Mouse (Mus musculus) liver, embryonic 16.5 days (tissue): Measurements from ENCODE around the gene Nxpe5. TPM values are rescaled to one million over a fixed set of nuclear protein-coding genes. Genes with fewer than 3 reads are reported as not detected.

Experiments used
- ATAC-seq: fragments of 200-750 bp; cut with Nextera tagmentation; 2 replicates; pipeline ENCODE4 v1.8.0; 2017; ENCODE audit warnings: low read depth, mild to moderate bottlenecking, moderate number of reproducible peaks, moderate library complexity
- H3K27ac ChIP-seq: fragments of 300-500 bp; sonication (generic); 2 replicates; pipeline ENCODE4 v1.5.1; 2014; ENCODE audit warnings: mild to moderate bottlenecking, low read length
- H3K27me3 ChIP-seq: fragments of 300-500 bp; sonication (generic); 2 replicates; pipeline ENCODE4 v1.6.1; 2014; ENCODE audit warnings: low read depth, low read length, mixed read lengths; ENCODE audit not compliant: control insufficient read depth, insufficient read depth
- H3K36me3 ChIP-seq: fragments of 300-500 bp; sonication (generic); 2 replicates; pipeline ENCODE4 v1.6.1; 2014; ENCODE audit warnings: mild to moderate bottlenecking; ENCODE audit not compliant: control insufficient read depth, insufficient read depth
- H3K4me1 ChIP-seq: fragments of 300-500 bp; sonication (generic); 2 replicates; pipeline ENCODE4 v1.6.1; 2014; ENCODE audit warnings: low read depth, low read length, mixed read lengths; ENCODE audit not compliant: control insufficient read depth
- H3K4me2 ChIP-seq: fragments of 300-500 bp; sonication (generic); 2 replicates; pipeline ENCODE4 v1.6.1; 2014; ENCODE audit warnings: low read depth, low read length, mixed read lengths
- H3K4me3 ChIP-seq: fragments of 300-500 bp; sonication (generic); 2 replicates; pipeline ENCODE4 v1.5.1; 2014; ENCODE audit warnings: low read depth, mild to moderate bottlenecking, low read length
- H3K9ac ChIP-seq: fragments of 300-500 bp; sonication (generic); 2 replicates; pipeline ENCODE4 v1.6.1; 2014; ENCODE audit warnings: low read depth, low read length
- H3K9me3 ChIP-seq: fragments of 300-500 bp; sonication (generic); replicated peaks from 2 replicates; pipeline ENCODE4 v1.6.1; 2016; ENCODE audit warnings: low read length; ENCODE audit not compliant: control insufficient read depth
- WGBS: fragments of 180-500 bp; shearing (Covaris S2); extraction: QIAGEN DNeasy Blood & Tissue Kit; methylation state at CpG from one replicate; pipeline ENCODE4 v1.1.7; 2014; ENCODE audit not compliant: insufficient replicate concordance; 5-methylcytosine and 5-hydroxymethylcytosine counted together
- polyA plus RNA-seq: library from polyadenylated mRNA; unstranded; fragments of >200 nt; fragmentation: Nextera tagmentation; extraction: Ambion mirVana; gene quantifications from 2 replicates; pipeline ENCODE4 v1.2.1, GENCODE M21; 2015

Gene Nxpe5
- polyA plus RNA-seq, 1 experiment from 2014 or later = 0.09 TPM

- Histone ChIP-seq H3K9me3 (no peaks in the 10 kb centered on the region), H3K27ac (peak overlapping the region; percentile 73), H3K36me3 (peaks cover 5% of the 10 kb centered on the region), H3K4me2 (no peak overlapping the region), H3K4me3 (no peak overlapping the region), H3K27me3 (no peaks in the 10 kb centered on the region), H3K4me1 (peaks cover 50% of the 10 kb centered on the region), H3K9ac (no peak overlapping the region)
- WGBS = 68% methylated on average over 4 of the region's 4 CpGs
- no peak for ATAC-seq
Observed at GRCm38 (mm10) chr5:138257585-138257978, 31.9 kb downstream of the Nxpe5 start.

- no peak for ATAC-seq
- Histone ChIP-seq H3K4me2 (no peak overlapping the region), H3K27me3 (no peaks in the 10 kb centered on the region), H3K9ac (no peak overlapping the region), H3K4me3 (no peak overlapping the region), H3K27ac (no peak overlapping the region), H3K9me3 (no peaks in the 10 kb centered on the region), H3K4me1 (peaks cover 55% of the 10 kb centered on the region), H3K36me3 (peaks cover 5% of the 10 kb centered on the region)
- WGBS = 41% methylated on average over 3 of the region's 3 CpGs
Observed at GRCm38 (mm10) chr5:138258078-138258477, 32.4 kb downstream of the Nxpe5 start.

- Histone ChIP-seq H3K9ac (no peak overlapping the region), H3K4me3 (no peak overlapping the region), H3K36me3 (peaks cover 5% of the 10 kb centered on the region), H3K27ac (no peak overlapping the region), H3K27me3 (no peaks in the 10 kb centered on the region), H3K4me2 (no peak overlapping the region), H3K4me1 (peaks cover 58% of the 10 kb centered on the region), H3K9me3 (no peaks in the 10 kb centered on the region)
- 71% methylated on average over 6 of the region's 6 CpGs for WGBS
- ATAC-seq = no peak
Observed at GRCm38 (mm10) chr5:138258542-138258941, 32.8 kb downstream of the Nxpe5 start.

- no peak for ATAC-seq
- H3K27me3 ChIP-seq = no peaks in the 10 kb centered on the region
- no peak overlapping the region for H3K27ac ChIP-seq
- H3K9ac ChIP-seq = no peak overlapping the region
- peaks cover 58% of the 10 kb centered on the region for H3K4me1 ChIP-seq
- H3K4me2 ChIP-seq = no peak overlapping the region
- no peaks in the 10 kb centered on the region for H3K9me3 ChIP-seq
- peaks cover 5% of the 10 kb centered on the region for H3K36me3 ChIP-seq
- WGBS = 58% methylated on average over 7 of the region's 7 CpGs
- no peak overlapping the region for H3K4me3 ChIP-seq
Observed at GRCm38 (mm10) chr5:138258993-138259392, 33.3 kb downstream of the Nxpe5 start.

GRCm38 (mm10) chr5:138260051-138260450 is 34.4 kb downstream of the Nxpe5 start:
- Histone ChIP-seq H3K4me1 (peaks cover 55% of the 10 kb centered on the region), H3K36me3 (peaks cover 5% of the 10 kb centered on the region), H3K9ac (peak overlapping the region; percentile 38), H3K9me3 (no peaks in the 10 kb centered on the region), H3K27me3 (no peaks in the 10 kb centered on the region), H3K4me3 (peak overlapping the region; percentile 21), H3K4me2 (peak overlapping the region; percentile 94), H3K27ac (peak overlapping the region; percentile 5; the same call in 1 of the 2 replicates)
- WGBS = 25% methylated on average over 10 of the region's 10 CpGs
- ATAC-seq = no peak

- H3K27me3 ChIP-seq = no peaks in the 10 kb centered on the region
- H3K4me2 ChIP-seq = peak overlapping the region; percentile 94
- 24% methylated on average over 11 of the region's 11 CpGs for WGBS
Observed at GRCm38 (mm10) chr5:138260834-138261233, 35.1 kb downstream of the Nxpe5 start.

GRCm38 (mm10) chr5:138262001-138262400 is 36.3 kb downstream of the Nxpe5 start:
- 27% methylated on average over 4 of the region's 4 CpGs for WGBS
- no peak for ATAC-seq
- H3K4me2 ChIP-seq = peak overlapping the region; percentile 94
- H3K36me3 ChIP-seq = peaks cover 5% of the 10 kb centered on the region
- no peaks in the 10 kb centered on the region for H3K27me3 ChIP-seq
- H3K4me1 ChIP-seq = peaks cover 43% of the 10 kb centered on the region
- peak overlapping the region; percentile 90 for H3K9ac ChIP-seq
- H3K9me3 ChIP-seq = no peaks in the 10 kb centered on the region
- H3K27ac ChIP-seq = peak overlapping the region; percentile 74; the same call in 1 of the 2 replicates
- H3K4me3 ChIP-seq = peak overlapping the region; percentile 90

More at GRCm38 (mm10) chr5:138260834-138261233, 35.1 kb downstream of the Nxpe5 start:
- H3K4me3 ChIP-seq = peak overlapping the region; percentile 21
- H3K27ac ChIP-seq = peak overlapping the region; percentile 71
- peaks cover 5% of the 10 kb centered on the region for H3K36me3 ChIP-seq
- peak; percentile 42 for ATAC-seq
- H3K9ac ChIP-seq = peak overlapping the region; percentile 38
- peaks cover 54% of the 10 kb centered on the region for H3K4me1 ChIP-seq
- H3K9me3 ChIP-seq = no peaks in the 10 kb centered on the region

GRCm38 (mm10) chr5:138262582-138263240 is 37.0 kb downstream of the Nxpe5 start:
- WGBS = 25% methylated on average over 18 of the region's 18 CpGs
- ATAC-seq = no peak
- H3K4me3 ChIP-seq = peak overlapping the region; percentile 90
- no peaks in the 10 kb centered on the region for H3K27me3 ChIP-seq
- no peaks in the 10 kb centered on the region for H3K9me3 ChIP-seq
- H3K4me2 ChIP-seq = peak overlapping the region; percentile 94
- peaks cover 5% of the 10 kb centered on the region for H3K36me3 ChIP-seq
- peak overlapping the region; percentile 74; the same call in 1 of the 2 replicates for H3K27ac ChIP-seq
- peak overlapping the region; percentile 90 for H3K9ac ChIP-seq
- H3K4me1 ChIP-seq = peaks cover 40% of the 10 kb centered on the region
